ENCODE assay signal across 12 mouse cellular contexts in genomic region chr8:22242986-22243385, GRCm38 (mm10). TPM values are rescaled to one million over a fixed set of nuclear protein-coding genes. Genes with fewer than 3 reads are reported as not detected.
"Had no signal": no experiment of that assay in that cellular context is flagged by ENCODE, and none has a peak within 500 bp of the region (broad histone marks: within the 10 kb centered on the region; RNA-seq: fewer than 3 reads in every experiment).

No protein-coding gene starts in this region.

- DNase-seq: retina, postnatal 1 day; right cerebral cortex, adult 18-20 months; right cerebral cortex, postnatal 14 days; right cerebral cortex, postnatal 25 days; right cerebral cortex, postnatal 4 days; spleen, adult 18-20 months; thymus, adult 18-20 months; thymus, adult 2 months; thymus, postnatal 14 days; thymus, postnatal 25 days; thymus, postnatal 4 days had no signal

RNA-seq across cellular contexts. Expression of gene Tpte, which starts 40.3 kb away (rescaled TPM):
- total RNA-seq: neutrophil, adult 5-6 weeks had no signal
